Mouse (Mus musculus): Measurements from ENCODE around the gene Uvrag. TPM values are rescaled to one million over a fixed set of nuclear protein-coding genes. Genes with fewer than 3 reads are reported as not detected.

Uvrag gene
- polyA plus RNA-seq, 1 experiment from 2014 or later, result 13.1 TPM

GRCm38 (mm10) chr7:99169717-99170403 is 28.9 kb upstream of the Uvrag start:
- H3K27me3 ChIP-seq (ENCODE audit: control insufficient read depth, insufficient read depth, low read length), result no peaks in the 10 kb centered on the region
- H3K9me3 ChIP-seq (ENCODE audit: control insufficient read depth, low read length), result no peaks in the 10 kb centered on the region
- no peak overlapping the region for H3K27ac ChIP-seq (ENCODE audit: low read depth, low read length)
- WGBS, result 90% methylated on average over 9 of the region's 9 CpGs
- H3K4me1 ChIP-seq (replicated peaks; ENCODE audit: control insufficient read depth, insufficient read depth, low read length), result no peaks in the 10 kb centered on the region
- DNase-seq (ENCODE audit: low spot score) (no peak), ATAC-seq (ENCODE audit: low FRiP score) (no peak)
- no peak overlapping the region for H3K4me3 ChIP-seq (ENCODE audit: low read depth, low read length)
- no peak overlapping the region for H3K9ac ChIP-seq (ENCODE audit: low read depth, low read length)
- no peak overlapping the region for H3K4me2 ChIP-seq (replicated peaks; ENCODE audit: low read depth, low read length)
- H3K36me3 ChIP-seq (ENCODE audit: control insufficient read depth, insufficient read depth, low read length), result no peaks in the 10 kb centered on the region

- DNase-seq (ENCODE audit: low spot score) (no peak), ATAC-seq (ENCODE audit: low FRiP score) (no peak)
- no peak overlapping the region for H3K9ac ChIP-seq (ENCODE audit: low read depth, low read length)
- H3K9me3 ChIP-seq (ENCODE audit: control insufficient read depth, low read length), result no peaks in the 10 kb centered on the region
- H3K4me1 ChIP-seq (replicated peaks; ENCODE audit: control insufficient read depth, insufficient read depth, low read length), result no peaks in the 10 kb centered on the region
- H3K27ac ChIP-seq (ENCODE audit: low read depth, low read length), result no peak overlapping the region
- H3K27me3 ChIP-seq (ENCODE audit: control insufficient read depth, insufficient read depth, low read length), result no peaks in the 10 kb centered on the region
- H3K4me2 ChIP-seq (replicated peaks; ENCODE audit: low read depth, low read length), result no peak overlapping the region
- no peaks in the 10 kb centered on the region for H3K36me3 ChIP-seq (ENCODE audit: control insufficient read depth, insufficient read depth, low read length)
- 84% methylated on average over 6 of the region's 6 CpGs for WGBS
- H3K4me3 ChIP-seq (ENCODE audit: low read depth, low read length), result no peak overlapping the region
Measured at GRCm38 (mm10) chr7:99168756-99169155, 27.8 kb upstream of the Uvrag start.

GRCm38 (mm10) chr7:99167939-99168338 is 27.0 kb upstream of the Uvrag start:
- Histone ChIP-seq H3K4me3 (ENCODE audit: low read depth, low read length) (no peak overlapping the region), H3K9ac (ENCODE audit: low read depth, low read length) (no peak overlapping the region), H3K4me1 (replicated peaks; ENCODE audit: control insufficient read depth, insufficient read depth, low read length) (no peaks in the 10 kb centered on the region), H3K36me3 (ENCODE audit: control insufficient read depth, insufficient read depth, low read length) (no peaks in the 10 kb centered on the region), H3K9me3 (ENCODE audit: control insufficient read depth, low read length) (no peaks in the 10 kb centered on the region), H3K27ac (ENCODE audit: low read depth, low read length) (no peak overlapping the region), H3K4me2 (replicated peaks; ENCODE audit: low read depth, low read length) (no peak overlapping the region), H3K27me3 (ENCODE audit: control insufficient read depth, insufficient read depth, low read length) (no peaks in the 10 kb centered on the region)
- no peak for ATAC-seq (ENCODE audit: low FRiP score)
- WGBS, result 62% methylated on average over 5 of the region's 5 CpGs
- no peak for DNase-seq (ENCODE audit: low spot score)

DNA sequence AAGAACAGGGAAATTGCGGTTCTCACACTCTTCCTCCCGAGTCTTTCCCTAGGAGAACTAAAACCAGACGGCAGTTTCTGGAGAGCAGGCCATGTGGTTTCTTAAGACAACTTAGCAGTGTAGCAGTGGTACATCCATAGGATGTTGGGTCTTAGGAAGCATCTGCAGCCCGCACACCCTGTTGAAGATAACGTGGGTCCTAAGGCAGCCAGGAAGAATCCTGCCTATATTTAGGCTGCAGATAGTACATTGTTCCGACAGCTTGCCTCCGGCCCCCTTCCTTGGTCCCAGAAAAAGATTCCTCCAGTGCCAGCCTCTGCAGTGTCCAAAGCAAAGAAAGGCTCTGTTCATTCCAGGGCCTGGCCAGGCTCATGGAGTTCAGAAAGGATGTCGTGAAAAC is 25.2 kb upstream of the Uvrag start:
- Histone ChIP-seq H3K27me3 (ENCODE audit: control insufficient read depth, insufficient read depth, low read length) (no peaks in the 10 kb centered on the region), H3K36me3 (ENCODE audit: control insufficient read depth, insufficient read depth, low read length) (no peaks in the 10 kb centered on the region), H3K27ac (ENCODE audit: low read depth, low read length) (no peak overlapping the region), H3K4me1 (replicated peaks; ENCODE audit: control insufficient read depth, insufficient read depth, low read length) (no peaks in the 10 kb centered on the region), H3K9me3 (ENCODE audit: control insufficient read depth, low read length) (no peaks in the 10 kb centered on the region), H3K4me2 (replicated peaks; ENCODE audit: low read depth, low read length) (no peak overlapping the region), H3K9ac (ENCODE audit: low read depth, low read length) (no peak overlapping the region), H3K4me3 (ENCODE audit: low read depth, low read length) (no peak overlapping the region)
- WGBS, result 91% methylated on average over 8 of the region's 8 CpGs
- ATAC-seq (ENCODE audit: low FRiP score) (no peak), DNase-seq (ENCODE audit: low spot score) (no peak)

- Histone ChIP-seq H3K27ac (ENCODE audit: low read depth, low read length) (no peak overlapping the region), H3K4me1 (replicated peaks; ENCODE audit: control insufficient read depth, insufficient read depth, low read length) (no peaks in the 10 kb centered on the region), H3K27me3 (ENCODE audit: control insufficient read depth, insufficient read depth, low read length) (no peaks in the 10 kb centered on the region), H3K4me3 (ENCODE audit: low read depth, low read length) (no peak overlapping the region), H3K36me3 (ENCODE audit: control insufficient read depth, insufficient read depth, low read length) (no peaks in the 10 kb centered on the region), H3K9ac (ENCODE audit: low read depth, low read length) (no peak overlapping the region), H3K4me2 (replicated peaks; ENCODE audit: low read depth, low read length) (no peak overlapping the region), H3K9me3 (ENCODE audit: control insufficient read depth, low read length) (no peaks in the 10 kb centered on the region)
- no peak for ATAC-seq (ENCODE audit: low FRiP score)
- 92% methylated on average over 7 of the region's 7 CpGs for WGBS
- no peak for DNase-seq (ENCODE audit: low spot score)
Measured at GRCm38 (mm10) chr7:99164873-99165410, 24.0 kb upstream of the Uvrag start.

GRCm38 (mm10) chr7:99162462-99162861 is 21.5 kb upstream of the Uvrag start:
- Histone ChIP-seq H3K4me2 (replicated peaks; ENCODE audit: low read depth, low read length) (no peak overlapping the region), H3K4me1 (replicated peaks; ENCODE audit: control insufficient read depth, insufficient read depth, low read length) (no peaks in the 10 kb centered on the region), H3K9ac (ENCODE audit: low read depth, low read length) (no peak overlapping the region), H3K4me3 (ENCODE audit: low read depth, low read length) (no peak overlapping the region), H3K27ac (ENCODE audit: low read depth, low read length) (no peak overlapping the region), H3K9me3 (ENCODE audit: control insufficient read depth, low read length) (no peaks in the 10 kb centered on the region), H3K36me3 (ENCODE audit: control insufficient read depth, insufficient read depth, low read length) (no peaks in the 10 kb centered on the region), H3K27me3 (ENCODE audit: control insufficient read depth, insufficient read depth, low read length) (no peaks in the 10 kb centered on the region)
- no peak for DNase-seq (ENCODE audit: low spot score)
- no peak for ATAC-seq (ENCODE audit: low FRiP score)
- WGBS, result 88% methylated on average over 7 of the region's 7 CpGs

- no peaks in the 10 kb centered on the region for H3K27me3 ChIP-seq (ENCODE audit: control insufficient read depth, insufficient read depth, low read length)
- no peak overlapping the region for H3K27ac ChIP-seq (ENCODE audit: low read depth, low read length)
- no peak for ATAC-seq (ENCODE audit: low FRiP score)
- no peak for DNase-seq (ENCODE audit: low spot score)
- H3K9me3 ChIP-seq (ENCODE audit: control insufficient read depth, low read length), result no peaks in the 10 kb centered on the region
- WGBS, result 89% methylated on average over 11 of the region's 11 CpGs
- H3K36me3 ChIP-seq (ENCODE audit: control insufficient read depth, insufficient read depth, low read length), result no peaks in the 10 kb centered on the region
- H3K9ac ChIP-seq (ENCODE audit: low read depth, low read length), result no peak overlapping the region
- H3K4me1 ChIP-seq (replicated peaks; ENCODE audit: control insufficient read depth, insufficient read depth, low read length), result no peaks in the 10 kb centered on the region
- no peak overlapping the region for H3K4me2 ChIP-seq (replicated peaks; ENCODE audit: low read depth, low read length)
- no peak overlapping the region for H3K4me3 ChIP-seq (ENCODE audit: low read depth, low read length)
Measured at GRCm38 (mm10) chr7:99161961-99162360, 21.0 kb upstream of the Uvrag start.

DNA sequence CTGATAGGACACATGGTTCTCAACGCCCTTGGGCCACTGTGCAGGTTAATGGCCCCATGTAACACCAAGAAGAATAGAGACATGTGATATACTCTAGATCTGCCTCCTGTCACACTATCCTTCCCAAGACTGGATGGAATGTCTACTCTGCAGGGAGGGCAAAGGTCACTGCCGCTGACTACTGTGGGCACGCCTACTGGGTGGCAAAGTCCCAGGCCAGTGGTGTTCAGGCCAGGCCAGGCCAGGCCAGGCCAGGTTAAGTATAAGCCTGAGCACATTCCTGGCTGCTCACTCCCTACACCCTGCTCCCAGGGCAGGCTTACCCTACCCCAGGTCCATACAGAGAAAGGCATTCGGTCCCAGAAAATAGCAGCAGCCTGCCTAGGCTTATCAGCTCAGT is 20.6 kb upstream of the Uvrag start:
- DNase-seq (ENCODE audit: low spot score), result peak; percentile 29
- ATAC-seq (ENCODE audit: low FRiP score), result peak; percentile 69
- H3K4me2 ChIP-seq (replicated peaks; ENCODE audit: low read depth, low read length), result no peak overlapping the region

GRCm38 (mm10) chr7:99160995-99161394 is 20.1 kb upstream of the Uvrag start:
- no peak overlapping the region for H3K9ac ChIP-seq (ENCODE audit: low read depth, low read length)
- no peaks in the 10 kb centered on the region for H3K27me3 ChIP-seq (ENCODE audit: control insufficient read depth, insufficient read depth, low read length)
- no peak overlapping the region for H3K4me2 ChIP-seq (replicated peaks; ENCODE audit: low read depth, low read length)
- H3K9me3 ChIP-seq (ENCODE audit: control insufficient read depth, low read length), result no peaks in the 10 kb centered on the region
- WGBS, result 75% methylated on average over 7 of the region's 7 CpGs
- ATAC-seq (ENCODE audit: low FRiP score) (peak; percentile 65), DNase-seq (ENCODE audit: low spot score) (peak; percentile 39)
- no peaks in the 10 kb centered on the region for H3K36me3 ChIP-seq (ENCODE audit: control insufficient read depth, insufficient read depth, low read length)
- H3K4me3 ChIP-seq (ENCODE audit: low read depth, low read length), result no peak overlapping the region
- H3K27ac ChIP-seq (ENCODE audit: low read depth, low read length), result no peak overlapping the region
- no peaks in the 10 kb centered on the region for H3K4me1 ChIP-seq (replicated peaks; ENCODE audit: control insufficient read depth, insufficient read depth, low read length)

More for the DNA sequence above, 20.6 kb upstream of the Uvrag start:
- 40% methylated on average over 4 of the region's 4 CpGs for WGBS
- Histone ChIP-seq H3K9ac (ENCODE audit: low read depth, low read length) (no peak overlapping the region), H3K4me1 (replicated peaks; ENCODE audit: control insufficient read depth, insufficient read depth, low read length) (no peaks in the 10 kb centered on the region), H3K9me3 (ENCODE audit: control insufficient read depth, low read length) (no peaks in the 10 kb centered on the region), H3K27me3 (ENCODE audit: control insufficient read depth, insufficient read depth, low read length) (no peaks in the 10 kb centered on the region), H3K36me3 (ENCODE audit: control insufficient read depth, insufficient read depth, low read length) (no peaks in the 10 kb centered on the region), H3K27ac (ENCODE audit: low read depth, low read length) (no peak overlapping the region), H3K4me3 (ENCODE audit: low read depth, low read length) (no peak overlapping the region)

Measured in hindbrain, embryonic 11.5 days (tissue).